Mouse (Mus musculus) intestine, embryonic 14.5 days (tissue): ENCODE results near the gene Polr2m. TPM values are rescaled to one million over a fixed set of nuclear protein-coding genes. Genes with fewer than 3 reads are reported as not detected.

ENCODE experiments used
- ATAC-seq: fragments of 200-750 bp; cut with Nextera tagmentation; replicated peaks from 2 replicates; pipeline ENCODE4 v1.8.0; 2017; ENCODE audit warnings: low read depth, moderate number of reproducible peaks, moderate TSS enrichment, moderate library complexity; ENCODE audit not compliant: low FRiP score, low TSS enrichment
- DNase-seq: peaks from one replicate; pipeline ENCODE4 v3.0.0-alpha.2; 2018; ENCODE audit warnings: low spot score
- H3K27ac ChIP-seq: fragments of 300-500 bp; sonication (generic); 2 replicates; pipeline ENCODE4 v1.5.1; 2014; ENCODE audit warnings: low read depth, mild to moderate bottlenecking, control low read depth
- H3K27me3 ChIP-seq: fragments of 300-500 bp; sonication (generic); replicated peaks from 2 replicates; pipeline ENCODE4 v1.6.1; 2014; ENCODE audit warnings: low read length, control low read depth; ENCODE audit not compliant: control insufficient read depth, insufficient read depth
- H3K36me3 ChIP-seq: fragments of 300-500 bp; sonication (generic); 2 replicates; pipeline ENCODE4 v1.6.1; 2014; ENCODE audit warnings: low read length, control low read depth; ENCODE audit not compliant: control insufficient read depth, insufficient read depth
- H3K4me1 ChIP-seq: fragments of 300-500 bp; sonication (generic); replicated peaks from 2 replicates; pipeline ENCODE4 v1.6.1; 2014; ENCODE audit warnings: low read length, control low read depth, mixed read lengths; ENCODE audit not compliant: control insufficient read depth, insufficient read depth
- H3K4me2 ChIP-seq: fragments of 300-500 bp; sonication (generic); 2 replicates; pipeline ENCODE4 v1.6.1; 2014; ENCODE audit warnings: low read length
- H3K4me3 ChIP-seq: fragments of 300-500 bp; sonication (generic); 2 replicates; pipeline ENCODE4 v1.5.1; 2014; ENCODE audit warnings: low read depth, low read length, control low read depth, mixed read lengths
- H3K9ac ChIP-seq: fragments of 300-500 bp; sonication (generic); 2 replicates; pipeline ENCODE4 v1.6.1; 2014; ENCODE audit warnings: mild to moderate bottlenecking, low read length
- H3K9me3 ChIP-seq: fragments of 300-500 bp; sonication (generic); 2 replicates; pipeline ENCODE4 v1.6.1; 2016; ENCODE audit warnings: low read length, control low read depth; ENCODE audit not compliant: control insufficient read depth
- WGBS: fragments of 180-500 bp; shearing (Covaris S2); extraction: QIAGEN DNeasy Blood & Tissue Kit; methylation state at CpG from one replicate; pipeline ENCODE4 v1.1.7; 2014; 5-methylcytosine and 5-hydroxymethylcytosine counted together
- polyA plus RNA-seq: library from polyadenylated mRNA; unstranded; fragments of >200 nt; fragmentation: Nextera tagmentation; extraction: Ambion mirVana; gene quantifications from 2 replicates; pipeline ENCODE4 v1.2.1, GENCODE M21; 2014

The Polr2m gene
- polyA plus RNA-seq, result 307 and 327 TPM in 2 replicates

DNA sequence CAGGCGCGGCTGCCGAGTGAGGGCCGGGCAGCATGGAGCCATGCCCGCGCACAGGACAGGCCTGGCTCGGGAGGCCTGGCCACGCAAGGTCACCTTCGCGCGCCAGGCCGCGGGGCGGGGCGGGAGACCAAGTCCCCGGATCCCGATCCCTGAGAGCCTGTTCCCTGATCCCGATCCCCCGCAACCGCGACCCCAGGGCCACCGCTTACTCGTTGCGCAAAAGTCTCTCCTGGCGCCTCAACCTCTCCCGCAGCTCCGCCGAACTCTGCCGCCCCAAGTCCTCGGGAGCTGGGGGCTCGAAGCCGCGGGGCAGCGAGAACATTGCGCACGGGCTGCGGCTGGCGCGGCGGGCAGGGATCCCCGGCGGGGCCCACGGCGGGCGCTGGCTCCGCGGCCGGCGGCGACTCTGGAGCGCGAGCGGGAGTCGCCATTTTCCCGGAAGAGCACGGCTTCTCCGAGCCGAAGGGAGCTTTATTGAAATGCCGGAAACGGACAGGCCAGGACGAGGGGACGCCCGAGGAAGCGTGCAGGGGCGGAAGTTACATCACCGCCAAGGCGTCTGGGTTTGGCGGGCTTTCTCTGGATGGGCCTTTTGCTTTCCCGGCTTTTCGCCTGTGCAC lies at the start of gene Polr2m:
Gene Polr2m (minus strand): TSS at position 461 of the 620 bp plus-strand sequence.
- WGBS, result under 1% methylated on average over 70 of the region's 70 CpGs
- peak; percentile 97 for ATAC-seq
- peak within 1 kb of the TSS; percentile 93 for H3K27ac ChIP-seq
- peaks cover 31% of the 10 kb centered on the region for H3K36me3 ChIP-seq
- peaks cover 14% of the 10 kb centered on the region for H3K4me1 ChIP-seq
- no peaks in the 10 kb centered on the region for H3K9me3 ChIP-seq
- H3K4me3 ChIP-seq, result peak within 1 kb of the TSS; percentile 99
- peak within 1 kb of the TSS; percentile 100 for H3K9ac ChIP-seq
- H3K4me2 ChIP-seq, result peak within 1 kb of the TSS; percentile 98
- peak; percentile 99 for DNase-seq
- H3K27me3 ChIP-seq, result no peaks in the 10 kb centered on the region

DNA sequence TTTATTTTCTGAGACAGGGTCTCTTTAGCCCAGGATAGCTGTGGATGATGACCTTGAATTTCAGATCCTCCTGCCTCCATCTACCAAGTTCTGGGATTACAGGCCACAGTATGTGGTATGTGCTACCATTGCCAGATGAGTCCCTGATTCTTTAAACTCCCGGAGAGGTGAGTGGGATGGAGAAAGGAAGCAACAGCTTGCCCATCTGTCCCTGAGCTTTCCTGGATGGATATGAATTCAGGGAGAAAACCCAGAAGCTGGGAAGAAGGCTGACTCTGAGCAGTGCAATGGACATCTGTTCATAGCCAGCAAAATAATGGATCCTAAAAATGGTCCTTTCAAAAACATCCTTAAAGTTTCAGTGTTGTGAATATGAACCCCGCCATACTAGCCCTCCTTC lies 49.3 kb upstream of the Polr2m start:
- DNase-seq (no peak), ATAC-seq (no peak)
- Histone ChIP-seq H3K9me3 (no peaks in the 10 kb centered on the region), H3K4me2 (no peak overlapping the region), H3K27ac (no peak overlapping the region), H3K36me3 (no peaks in the 10 kb centered on the region), H3K4me3 (no peak overlapping the region), H3K9ac (no peak overlapping the region), H3K4me1 (no peaks in the 10 kb centered on the region), H3K27me3 (no peaks in the 10 kb centered on the region)
- 84% methylated on average over 2 of the region's 2 CpGs for WGBS

DNA sequence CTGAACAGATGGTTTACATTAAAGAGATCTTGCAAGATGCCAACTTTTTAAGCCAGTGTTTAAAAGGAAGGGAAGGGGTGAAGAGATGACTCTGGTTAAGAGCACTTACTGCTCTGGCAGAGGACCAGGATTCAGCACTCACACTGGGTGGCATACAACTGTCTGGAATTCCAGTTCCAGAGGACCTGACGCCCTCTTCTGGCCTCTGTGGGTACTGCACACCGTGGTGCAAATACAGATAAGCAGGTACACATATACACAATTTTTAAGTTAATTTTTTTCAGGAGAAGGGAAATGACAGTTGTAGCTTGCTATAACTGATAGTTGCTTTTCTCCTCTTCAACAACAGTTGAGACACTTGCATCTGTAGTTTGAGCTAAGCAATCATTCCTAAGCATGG lies 44.2 kb upstream of the Polr2m start:
- Histone ChIP-seq H3K4me1 (no peaks in the 10 kb centered on the region), H3K27ac (no peak overlapping the region), H3K4me3 (no peak overlapping the region), H3K9me3 (no peaks in the 10 kb centered on the region), H3K4me2 (no peak overlapping the region), H3K9ac (no peak overlapping the region), H3K27me3 (no peaks in the 10 kb centered on the region; the same call in 1 of the 2 replicates), H3K36me3 (no peaks in the 10 kb centered on the region)
- ATAC-seq, result no peak
- no peak for DNase-seq
- WGBS, result 74% methylated on average over 2 of the region's 2 CpGs

DNA sequence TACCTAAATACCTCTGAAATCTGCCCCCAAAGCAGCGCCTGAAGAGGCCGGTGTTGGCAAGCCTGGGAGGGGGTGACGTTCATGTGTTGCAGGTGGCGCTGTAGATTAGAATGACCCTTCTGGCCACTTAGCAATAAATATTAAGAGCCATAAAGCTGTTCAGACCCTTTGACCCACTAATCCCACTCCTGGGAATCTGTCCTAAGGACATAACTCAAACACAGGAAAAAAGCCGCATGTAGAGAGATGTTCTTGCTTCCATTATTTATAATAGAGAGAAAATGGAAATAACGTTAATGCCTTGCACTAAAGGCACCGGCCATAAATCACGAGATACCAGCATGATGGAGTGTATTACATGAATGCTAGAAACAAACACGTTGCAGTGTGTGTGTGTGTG lies 41.7 kb upstream of the Polr2m start:
- H3K27me3 ChIP-seq, result peaks cover 2% of the 10 kb centered on the region; the same call in 1 of the 2 replicates
- WGBS, result 17% methylated on average over 9 of the region's 9 CpGs
- H3K27ac ChIP-seq, result no peak overlapping the region
- no peak overlapping the region for H3K9ac ChIP-seq
- H3K36me3 ChIP-seq, result no peaks in the 10 kb centered on the region
- no peak for ATAC-seq
- H3K4me1 ChIP-seq, result no peaks in the 10 kb centered on the region
- H3K4me3 ChIP-seq, result no peak overlapping the region
- no peak for DNase-seq
- H3K4me2 ChIP-seq, result no peak overlapping the region
- H3K9me3 ChIP-seq, result no peaks in the 10 kb centered on the region

DNA sequence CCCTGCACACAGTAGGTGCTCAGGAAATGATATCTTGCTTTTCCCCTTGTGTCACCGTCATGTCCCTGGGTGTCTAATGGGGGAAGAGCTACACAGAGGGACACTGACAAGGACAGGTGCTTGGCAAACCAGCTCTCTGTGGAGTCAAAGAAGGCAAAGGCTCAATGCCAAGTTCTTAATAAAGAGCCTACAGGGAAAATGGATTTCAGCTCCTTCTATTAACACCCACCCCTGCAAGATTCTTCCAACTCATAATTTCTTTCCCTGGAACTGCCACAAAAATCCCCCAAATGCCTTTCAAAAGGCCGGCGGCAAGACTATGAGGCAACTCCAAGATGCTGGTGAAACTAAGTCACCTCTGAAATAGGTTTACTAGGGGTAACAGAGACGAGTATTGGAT lies 38.2 kb upstream of the Polr2m start:
- peaks cover 2% of the 10 kb centered on the region; the same call in 1 of the 2 replicates for H3K27me3 ChIP-seq
- ATAC-seq (no peak), DNase-seq (no peak)
- WGBS, result 94% methylated on average over 4 of the region's 4 CpGs
- no peaks in the 10 kb centered on the region for H3K4me1 ChIP-seq
- no peak overlapping the region for H3K4me2 ChIP-seq
- H3K9me3 ChIP-seq, result no peaks in the 10 kb centered on the region
- no peak overlapping the region for H3K4me3 ChIP-seq
- no peak overlapping the region for H3K27ac ChIP-seq
- no peak overlapping the region for H3K9ac ChIP-seq
- H3K36me3 ChIP-seq, result no peaks in the 10 kb centered on the region

DNA sequence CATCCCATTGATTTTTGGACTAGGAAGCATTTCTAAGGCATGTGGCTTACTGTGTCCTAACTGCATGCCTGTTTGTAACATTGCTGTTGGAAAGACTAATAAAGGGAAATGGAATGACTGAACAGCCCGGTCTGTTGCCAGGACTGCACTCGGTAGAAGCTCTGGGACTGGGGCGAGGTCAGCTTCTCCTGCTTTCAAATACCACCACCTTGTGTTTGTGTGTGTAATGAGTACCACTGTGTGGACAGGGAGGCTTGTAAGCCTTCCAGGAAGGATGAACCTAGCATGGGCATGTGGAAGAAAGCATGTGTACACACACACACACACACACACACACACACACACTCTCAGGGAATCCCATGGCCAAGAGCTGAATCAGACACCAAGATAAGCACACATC lies 34.1 kb upstream of the Polr2m start:
- Histone ChIP-seq H3K9ac (no peak overlapping the region), H3K4me3 (no peak overlapping the region), H3K27me3 (0 out of 2 replicates have a peak, but pooled peaks cover 2% of the 10 kb centered on the region), H3K9me3 (no peaks in the 10 kb centered on the region), H3K36me3 (no peaks in the 10 kb centered on the region), H3K4me1 (no peaks in the 10 kb centered on the region), H3K4me2 (no peak overlapping the region), H3K27ac (no peak overlapping the region)
- ATAC-seq (no peak), DNase-seq (no peak)
- WGBS, result 53% methylated on average over 3 of the region's 3 CpGs

DNA sequence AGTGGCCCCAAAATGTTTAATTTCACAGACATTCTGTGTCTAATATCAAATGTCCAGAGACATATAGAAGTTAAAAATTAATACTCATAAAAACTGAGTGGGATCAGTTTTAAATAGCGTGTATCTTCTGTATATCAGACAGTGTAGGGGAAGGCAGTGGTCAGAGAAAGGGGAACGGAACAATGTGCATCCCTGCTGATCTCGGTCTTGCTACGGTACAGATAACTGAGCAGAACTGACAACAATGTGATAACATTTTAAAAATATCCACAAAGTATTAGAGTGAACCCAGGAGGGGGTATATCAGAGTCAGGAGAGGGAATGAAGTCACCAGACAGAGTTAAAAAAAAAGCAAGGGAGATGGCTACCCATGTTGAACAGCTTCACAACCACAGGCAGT lies 31.8 kb upstream of the Polr2m start:
- ATAC-seq (no peak), DNase-seq (no peak)
- Histone ChIP-seq H3K4me2 (no peak overlapping the region), H3K9ac (no peak overlapping the region), H3K4me3 (no peak overlapping the region), H3K4me1 (no peaks in the 10 kb centered on the region), H3K27me3 (no peaks in the 10 kb centered on the region), H3K36me3 (no peaks in the 10 kb centered on the region), H3K27ac (no peak overlapping the region), H3K9me3 (no peaks in the 10 kb centered on the region)
- WGBS, result 87% methylated on average over 4 of the region's 4 CpGs

DNA sequence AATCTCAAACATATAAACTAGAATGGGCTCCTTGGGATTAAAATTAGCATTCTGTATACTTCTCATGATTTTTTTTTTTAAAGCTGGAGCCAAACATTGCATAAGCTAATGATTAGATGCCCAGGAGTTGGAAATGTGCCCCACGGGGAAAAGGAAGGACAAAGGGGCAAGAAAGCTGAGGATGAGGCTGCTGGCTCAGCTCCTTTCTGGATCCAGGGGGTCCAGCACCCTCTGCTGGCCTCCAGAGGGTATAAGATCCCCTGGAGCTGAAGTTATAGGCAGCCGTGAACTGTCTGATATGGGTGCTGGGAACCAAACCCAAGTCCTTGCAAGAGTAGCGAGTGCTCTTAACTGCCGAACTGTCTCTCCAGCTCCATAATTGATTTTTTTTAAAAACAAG lies 30.1 kb upstream of the Polr2m start:
- WGBS, result 88% methylated on average over 4 of the region's 4 CpGs
- Histone ChIP-seq H3K9me3 (no peaks in the 10 kb centered on the region), H3K27ac (no peak overlapping the region), H3K9ac (no peak overlapping the region), H3K4me2 (no peak overlapping the region), H3K4me1 (no peaks in the 10 kb centered on the region), H3K36me3 (no peaks in the 10 kb centered on the region), H3K4me3 (no peak overlapping the region), H3K27me3 (no peaks in the 10 kb centered on the region)
- ATAC-seq (no peak), DNase-seq (no peak)

DNA sequence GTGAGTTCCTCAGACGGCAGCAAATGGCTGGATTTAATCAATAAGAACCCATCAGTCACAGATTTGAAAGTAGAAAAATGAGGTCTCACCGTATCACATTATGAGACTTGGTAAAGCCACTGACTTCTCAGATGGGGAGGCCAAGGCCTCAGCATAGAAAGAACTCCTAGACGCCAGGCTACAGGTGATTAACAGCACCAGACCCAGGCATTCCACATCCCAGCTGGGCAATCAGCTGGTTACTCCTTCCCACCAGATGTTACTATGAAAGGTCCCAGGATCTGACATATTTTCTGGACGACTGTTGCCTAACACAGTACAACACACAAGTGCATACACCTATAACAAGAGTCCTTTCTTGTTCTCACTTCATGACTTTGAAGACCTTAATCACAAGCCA lies 27.8 kb upstream of the Polr2m start:
- Histone ChIP-seq H3K4me2 (no peak overlapping the region), H3K27me3 (no peaks in the 10 kb centered on the region), H3K27ac (no peak overlapping the region), H3K36me3 (no peaks in the 10 kb centered on the region), H3K4me3 (no peak overlapping the region), H3K4me1 (no peaks in the 10 kb centered on the region), H3K9ac (no peak overlapping the region), H3K9me3 (no peaks in the 10 kb centered on the region)
- no peak for DNase-seq
- ATAC-seq, result no peak
- 66% methylated on average over 4 of the region's 4 CpGs for WGBS
